Mouse (Mus musculus): ENCODE measurements around the gene Hsf4. TPM values are rescaled to one million over a fixed set of nuclear protein-coding genes. Genes with fewer than 3 reads are reported as not detected.

The Hsf4 gene
- total and polyA plus RNA-seq, 2 experiments from 2014 or later = 0.30 to 0.90 TPM

DNA sequence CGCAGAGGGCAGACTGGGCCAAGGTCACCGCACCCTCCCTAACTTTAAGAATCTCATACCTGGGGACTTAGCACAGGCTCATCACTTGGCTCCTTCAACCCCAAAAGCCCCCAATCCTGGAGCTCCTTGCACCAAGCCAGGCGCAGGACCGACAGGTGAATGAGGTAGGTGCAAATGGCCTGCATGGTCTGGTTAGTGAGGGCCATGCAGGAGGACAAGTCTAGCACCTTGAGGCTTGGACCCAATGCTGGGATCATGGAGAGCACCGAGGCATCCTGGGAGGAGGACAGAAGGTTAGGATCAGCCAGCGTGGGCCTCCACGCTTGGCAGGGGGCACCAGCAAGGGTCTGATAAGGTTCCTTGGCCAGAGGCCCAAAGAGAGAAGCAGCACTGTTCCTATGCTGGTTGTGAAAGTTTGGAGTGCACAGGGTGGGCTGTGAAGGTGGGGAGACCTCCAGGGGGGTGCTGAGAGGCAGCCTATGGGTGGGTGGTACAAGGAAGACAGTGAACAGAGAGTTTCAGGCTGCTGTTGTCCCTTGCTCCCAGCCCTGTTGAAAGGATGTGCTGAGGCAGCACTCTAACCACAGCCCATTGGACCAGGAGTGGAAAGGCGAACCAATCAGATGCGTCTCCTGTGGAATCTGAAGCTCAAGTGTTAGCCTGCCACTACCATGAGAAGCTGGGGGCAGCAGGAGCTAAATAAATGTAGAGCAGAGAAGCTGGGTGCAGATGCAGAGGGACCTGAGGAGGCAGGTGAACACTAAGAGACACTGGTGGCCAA is 44.2 kb downstream of the Hsf4 start:
- Histone ChIP-seq H3K9ac (no peak overlapping the region), H3K4me2 (ENCODE audit: low read depth) (no peak overlapping the region), H3K9me3 (ENCODE audit: low read length) (no peaks in the 10 kb centered on the region), H3K36me3 (ENCODE audit: insufficient read depth) (peaks cover 73% of the 10 kb centered on the region), H3K4me3 (ENCODE audit: low read depth, low read length) (no peak overlapping the region), H3K27ac (ENCODE audit: low read depth, low read length) (no peak overlapping the region), H3K27me3 (ENCODE audit: insufficient read depth, low read length) (no peaks in the 10 kb centered on the region), H3K4me1 (ENCODE audit: insufficient read depth) (no peaks in the 10 kb centered on the region)
- TF ChIP-seq CTCF (IDR thresholded peaks at IDR 0.05; ENCODE audit: low read depth) = no peak
- DNase-seq = no peak
- no peak for ATAC-seq
- WGBS = 79% methylated on average over 9 of the region's 9 CpGs

DNA sequence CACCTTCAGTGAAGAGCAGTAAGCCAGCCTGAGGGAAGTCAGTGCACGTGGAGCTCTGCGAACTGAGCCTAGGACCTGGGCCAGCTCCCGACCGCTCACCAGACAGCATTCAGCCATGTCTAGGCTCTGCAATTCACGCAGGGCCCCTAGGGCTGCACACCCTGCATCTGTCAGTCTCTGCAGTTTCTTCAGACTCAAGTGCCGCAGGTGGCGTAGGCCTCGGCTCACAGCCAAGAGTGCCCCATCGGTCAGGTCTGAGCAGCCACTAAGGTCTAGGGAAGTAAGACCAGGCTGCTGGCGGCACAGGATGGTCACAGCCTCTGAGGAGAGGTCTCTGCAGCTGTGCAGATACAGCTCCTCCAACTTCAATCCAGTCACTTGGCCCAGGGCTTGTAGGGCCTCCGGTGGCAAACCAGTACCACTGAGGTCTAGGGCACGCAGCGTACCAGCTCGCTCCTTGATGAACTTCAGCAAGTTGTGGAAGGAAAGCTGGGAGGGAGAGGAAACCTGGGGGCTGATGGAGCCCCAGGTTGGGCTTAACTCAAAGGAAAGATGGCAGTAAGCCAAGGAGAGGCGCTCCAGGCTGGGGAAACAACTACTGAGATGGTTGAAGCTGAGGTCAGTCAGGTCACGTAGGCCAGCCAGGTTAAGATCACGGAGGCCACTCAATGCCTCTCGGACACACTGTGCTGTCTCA is 45.6 kb downstream of the Hsf4 start:
- peaks cover 71% of the 10 kb centered on the region for H3K36me3 ChIP-seq (ENCODE audit: insufficient read depth)
- WGBS = 93% methylated on average over 18 of the region's 18 CpGs

DNA sequence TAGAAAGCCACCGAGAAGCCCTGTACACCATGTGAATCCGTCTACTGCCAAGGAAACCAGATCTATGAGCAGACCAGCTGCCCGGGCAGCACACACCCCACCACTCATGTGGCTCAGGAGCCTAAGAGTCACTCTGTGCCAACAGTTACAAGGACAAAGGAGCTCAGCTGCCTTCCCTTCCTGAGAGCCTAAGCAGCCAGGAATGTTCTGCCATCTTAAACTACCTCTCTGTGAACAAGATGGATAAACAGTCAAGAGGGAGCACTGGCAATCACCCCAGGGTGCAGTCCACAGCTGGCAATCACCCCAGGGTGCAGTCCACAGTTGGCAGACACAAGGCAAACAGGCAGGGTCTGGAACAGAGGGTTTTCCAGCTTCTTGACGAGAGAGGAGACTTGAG is 48.3 kb downstream of the Hsf4 start:
- ATAC-seq (no peak), DNase-seq (no peak)
- no peak overlapping the region for H3K4me2 ChIP-seq (ENCODE audit: low read depth)
- H3K4me3 ChIP-seq (ENCODE audit: low read depth, low read length) = no peak overlapping the region
- H3K36me3 ChIP-seq (ENCODE audit: insufficient read depth) = peaks cover 68% of the 10 kb centered on the region
- no peak overlapping the region for H3K9ac ChIP-seq
- H3K27me3 ChIP-seq (ENCODE audit: insufficient read depth, low read length) = no peaks in the 10 kb centered on the region
- TF ChIP-seq CTCF (IDR thresholded peaks at IDR 0.05; ENCODE audit: low read depth) = no peak
- H3K4me1 ChIP-seq (ENCODE audit: insufficient read depth) = no peaks in the 10 kb centered on the region
- WGBS = 76% methylated on average over 4 of the region's 4 CpGs
- H3K27ac ChIP-seq (ENCODE audit: low read depth, low read length) = no peak overlapping the region
- no peaks in the 10 kb centered on the region for H3K9me3 ChIP-seq (ENCODE audit: low read length)

More for the DNA sequence above, 45.6 kb downstream of the Hsf4 start:
- no peak for DNase-seq
- Histone ChIP-seq H3K4me1 (ENCODE audit: insufficient read depth) (no peaks in the 10 kb centered on the region), H3K27me3 (ENCODE audit: insufficient read depth, low read length) (no peaks in the 10 kb centered on the region), H3K4me3 (ENCODE audit: low read depth, low read length) (no peak overlapping the region), H3K9me3 (ENCODE audit: low read length) (no peaks in the 10 kb centered on the region), H3K9ac (no peak overlapping the region), H3K27ac (ENCODE audit: low read depth, low read length) (no peak overlapping the region), H3K4me2 (ENCODE audit: low read depth) (no peak overlapping the region)
- no peak for TF ChIP-seq CTCF (IDR thresholded peaks at IDR 0.05; ENCODE audit: low read depth)
- no peak for ATAC-seq

DNA sequence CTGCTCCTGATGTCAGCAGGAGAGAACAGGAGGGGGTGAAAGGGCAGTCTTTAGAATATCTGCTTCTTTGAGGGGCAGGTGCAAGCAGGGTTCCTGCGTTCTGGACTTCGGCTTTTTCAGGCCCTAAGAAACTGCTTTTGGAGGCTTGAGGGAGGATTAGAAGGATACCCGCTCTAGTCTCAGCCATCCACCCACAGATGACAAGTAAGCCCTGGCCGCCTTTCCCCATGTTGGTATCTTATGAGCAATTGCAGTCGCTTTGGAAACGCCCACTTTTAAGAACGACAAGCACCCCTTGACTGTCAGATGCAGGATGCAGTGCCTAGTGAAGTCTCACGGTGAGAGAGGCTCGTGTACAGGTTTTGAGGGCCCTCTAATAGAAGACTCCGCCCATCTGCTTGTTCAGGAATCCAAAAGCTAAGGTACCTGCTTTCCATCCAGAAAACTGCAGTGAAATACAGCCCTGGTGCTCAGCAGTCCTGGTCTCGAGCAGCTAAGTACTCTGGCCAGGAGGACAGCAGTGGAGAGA is 49.1 kb downstream of the Hsf4 start:
- Histone ChIP-seq H3K9me3 (ENCODE audit: low read length) (no peaks in the 10 kb centered on the region), H3K27ac (ENCODE audit: low read depth, low read length) (no peak overlapping the region), H3K4me2 (ENCODE audit: low read depth) (no peak overlapping the region), H3K9ac (no peak overlapping the region), H3K4me3 (ENCODE audit: low read depth, low read length) (no peak overlapping the region), H3K4me1 (ENCODE audit: insufficient read depth) (no peaks in the 10 kb centered on the region), H3K27me3 (ENCODE audit: insufficient read depth, low read length) (no peaks in the 10 kb centered on the region), H3K36me3 (ENCODE audit: insufficient read depth) (peaks cover 62% of the 10 kb centered on the region)
- no peak for TF ChIP-seq CTCF (IDR thresholded peaks at IDR 0.05; ENCODE audit: low read depth)
- no peak for ATAC-seq
- WGBS = 84% methylated on average over 11 of the region's 11 CpGs
- no peak for DNase-seq

DNA sequence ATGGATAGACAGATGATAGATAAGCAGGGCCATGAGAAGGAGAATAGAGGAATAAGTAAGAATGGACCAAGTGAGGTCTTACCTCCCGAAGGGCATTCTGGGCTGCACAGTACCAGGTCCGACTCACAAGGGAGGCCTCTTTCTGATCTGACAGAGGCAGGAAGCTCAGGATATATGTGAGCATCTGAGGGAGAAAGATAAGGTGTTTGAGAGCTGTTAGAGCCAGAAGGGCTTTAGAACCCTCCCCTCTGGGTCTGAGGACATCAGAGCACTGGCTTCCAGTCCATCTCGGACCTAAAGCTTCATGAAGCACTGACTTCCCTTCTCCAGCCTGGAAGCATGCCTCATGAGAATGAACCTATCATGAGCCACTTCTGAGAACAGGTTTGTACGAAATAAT is 53.6 kb downstream of the Hsf4 start:
- 92% methylated on average over 4 of the region's 4 CpGs for WGBS
- Histone ChIP-seq H3K9ac (no peak overlapping the region), H3K4me1 (ENCODE audit: insufficient read depth) (peaks cover 16% of the 10 kb centered on the region), H3K9me3 (ENCODE audit: low read length) (no peaks in the 10 kb centered on the region), H3K36me3 (ENCODE audit: insufficient read depth) (peaks cover 27% of the 10 kb centered on the region), H3K4me3 (ENCODE audit: low read depth, low read length) (no peak overlapping the region), H3K27me3 (ENCODE audit: insufficient read depth, low read length) (no peaks in the 10 kb centered on the region), H3K27ac (ENCODE audit: low read depth, low read length) (no peak overlapping the region), H3K4me2 (ENCODE audit: low read depth) (no peak overlapping the region)
- DNase-seq (no peak), ATAC-seq (no peak)
- no peak for TF ChIP-seq CTCF (IDR thresholded peaks at IDR 0.05; ENCODE audit: low read depth)

MicroRNAs within 50 kb of the gene (microRNA counts, 519-probe panel; counts per million panel counts)
- microRNA mmu-miR-328 = 3,938 counts per million, percentile 44 among the panel's probes with 10 or more counts

Small RNA genes lying within 50 kb of the gene (microRNA-seq; reads per million reads assigned to microRNA genes)
- gene Gm27320 (0 reads per million in 2 experiments), gene Mir328 (524 to 717 reads per million in 2 experiments)

Other genes with a start within 250 kb of the Hsf4 start
- not detected in 2 replicates for gene Ces3a, start 221.2 kb upstream of the Hsf4 start, total RNA-seq (2014; rRNA removed)
- gene Ces3a, start 221.2 kb upstream of the Hsf4 start, polyA plus RNA-seq (2015; fragmentation: Nextera tagmentation; extraction: Ambion mirVana) = not detected in 2 replicates
- gene Ces3b, start 186.0 kb upstream of the Hsf4 start, total RNA-seq (2014; rRNA removed) = not detected in 2 replicates
- gene Ces3b, start 186.0 kb upstream of the Hsf4 start, polyA plus RNA-seq (2015; fragmentation: Nextera tagmentation; extraction: Ambion mirVana) = not detected in 2 replicates
- gene Ces4a, start 138.0 kb upstream of the Hsf4 start, total RNA-seq (2014; rRNA removed) = 0.10 TPM in 1 of 2 replicates, not detected in the other
- gene Ces4a, start 138.0 kb upstream of the Hsf4 start, polyA plus RNA-seq (2015; fragmentation: Nextera tagmentation; extraction: Ambion mirVana) = 0.05 TPM in 1 of 2 replicates, not detected in the other
- 56.4 and 65.6 TPM in 2 replicates for gene Cbfb, start 99.1 kb upstream of the Hsf4 start, total RNA-seq (2014; rRNA removed)
- 23.5 and 29.9 TPM in 2 replicates for gene Cbfb, start 99.1 kb upstream of the Hsf4 start, polyA plus RNA-seq (2015; fragmentation: Nextera tagmentation; extraction: Ambion mirVana)
- gene D230025D16Rik, start 44.7 kb upstream of the Hsf4 start, total RNA-seq (2014; rRNA removed) = 37.1 and 40.7 TPM in 2 replicates
- 22.0 and 25.5 TPM in 2 replicates for gene D230025D16Rik, start 44.7 kb upstream of the Hsf4 start, polyA plus RNA-seq (2015; fragmentation: Nextera tagmentation; extraction: Ambion mirVana)
- gene B3gnt9, start 14.6 kb upstream of the Hsf4 start, total RNA-seq (2014; rRNA removed) = 8.4 and 11.4 TPM in 2 replicates
- gene B3gnt9, start 14.6 kb upstream of the Hsf4 start, polyA plus RNA-seq (2015; fragmentation: Nextera tagmentation; extraction: Ambion mirVana) = 6.6 and 6.8 TPM in 2 replicates
- 14.7 and 23.9 TPM in 2 replicates for gene Tradd, start 5.2 kb upstream of the Hsf4 start, total RNA-seq (2014; rRNA removed)
- gene Tradd, start 5.2 kb upstream of the Hsf4 start, polyA plus RNA-seq (2015; fragmentation: Nextera tagmentation; extraction: Ambion mirVana) = 14.0 and 20.9 TPM in 2 replicates
- 0.38 and 1.4 TPM in 2 replicates for gene Fbxl8, start 5.2 kb upstream of the Hsf4 start, total RNA-seq (2014; rRNA removed)
- gene Fbxl8, start 5.2 kb upstream of the Hsf4 start, polyA plus RNA-seq (2015; fragmentation: Nextera tagmentation; extraction: Ambion mirVana) = 0.85 and 1.1 TPM in 2 replicates
- gene Nol3, start 6.3 kb downstream of the Hsf4 start, total RNA-seq (2014; rRNA removed) = 1.5 and 1.7 TPM in 2 replicates
- gene Nol3, start 6.3 kb downstream of the Hsf4 start, polyA plus RNA-seq (2015; fragmentation: Nextera tagmentation; extraction: Ambion mirVana) = 3.0 and 4.3 TPM in 2 replicates
- 54.2 and 70.9 TPM in 2 replicates for gene 4931428F04Rik, start 20.1 kb downstream of the Hsf4 start, total RNA-seq (2014; rRNA removed)
- gene 4931428F04Rik, start 20.1 kb downstream of the Hsf4 start, polyA plus RNA-seq (2015; fragmentation: Nextera tagmentation; extraction: Ambion mirVana) = 124 and 146 TPM in 2 replicates
- gene Exoc3l, start 26.3 kb downstream of the Hsf4 start, total RNA-seq (2014; rRNA removed) = 1.8 and 2.7 TPM in 2 replicates
- 7.0 and 7.5 TPM in 2 replicates for gene Exoc3l, start 26.3 kb downstream of the Hsf4 start, polyA plus RNA-seq (2015; fragmentation: Nextera tagmentation; extraction: Ambion mirVana)
- 26.2 and 36.7 TPM in 2 replicates for gene E2f4, start 27.9 kb downstream of the Hsf4 start, total RNA-seq (2014; rRNA removed)
- gene E2f4, start 27.9 kb downstream of the Hsf4 start, polyA plus RNA-seq (2015; fragmentation: Nextera tagmentation; extraction: Ambion mirVana) = 30.6 and 31.6 TPM in 2 replicates
- 0.86 and 0.92 TPM in 2 replicates for gene Elmo3, start 35.8 kb downstream of the Hsf4 start, total RNA-seq (2014; rRNA removed)
- gene Elmo3, start 35.8 kb downstream of the Hsf4 start, polyA plus RNA-seq (2015; fragmentation: Nextera tagmentation; extraction: Ambion mirVana) = 0.54 and 1.1 TPM in 2 replicates
- 1.6 and 3.0 TPM in 2 replicates for gene Lrrc29, start 56.5 kb downstream of the Hsf4 start, total RNA-seq (2014; rRNA removed)
- 1.8 and 2.1 TPM in 2 replicates for gene Lrrc29, start 56.5 kb downstream of the Hsf4 start, polyA plus RNA-seq (2015; fragmentation: Nextera tagmentation; extraction: Ambion mirVana)
- 76.4 and 109 TPM in 2 replicates for gene Tmem208, start 56.6 kb downstream of the Hsf4 start, total RNA-seq (2014; rRNA removed)
- 126 and 140 TPM in 2 replicates for gene Tmem208, start 56.6 kb downstream of the Hsf4 start, polyA plus RNA-seq (2015; fragmentation: Nextera tagmentation; extraction: Ambion mirVana)
- 1.4 and 2.1 TPM in 2 replicates for gene Fhod1, start 78.2 kb downstream of the Hsf4 start, total RNA-seq (2014; rRNA removed)
- gene Fhod1, start 78.2 kb downstream of the Hsf4 start, polyA plus RNA-seq (2015; fragmentation: Nextera tagmentation; extraction: Ambion mirVana) = 0.15 and 0.30 TPM in 2 replicates
- 17.5 and 17.8 TPM in 2 replicates for gene Slc9a5, start 79.0 kb downstream of the Hsf4 start, total RNA-seq (2014; rRNA removed)
- 5.6 and 7.2 TPM in 2 replicates for gene Slc9a5, start 79.0 kb downstream of the Hsf4 start, polyA plus RNA-seq (2015; fragmentation: Nextera tagmentation; extraction: Ambion mirVana)
- 4.2 and 4.5 TPM in 2 replicates for gene Plekhg4, start 103.5 kb downstream of the Hsf4 start, total RNA-seq (2014; rRNA removed)
- gene Plekhg4, start 103.5 kb downstream of the Hsf4 start, polyA plus RNA-seq (2015; fragmentation: Nextera tagmentation; extraction: Ambion mirVana) = 0.70 and 0.77 TPM in 2 replicates
- 0.10 and 0.15 TPM in 2 replicates for gene Kctd19, start 143.7 kb downstream of the Hsf4 start, total RNA-seq (2014; rRNA removed)
- 0.16 and 0.19 TPM in 2 replicates for gene Kctd19, start 143.7 kb downstream of the Hsf4 start, polyA plus RNA-seq (2015; fragmentation: Nextera tagmentation; extraction: Ambion mirVana)
- gene Lrrc36, start 143.8 kb downstream of the Hsf4 start, total RNA-seq (2014; rRNA removed) = 1.7 and 1.8 TPM in 2 replicates
- gene Lrrc36, start 143.8 kb downstream of the Hsf4 start, polyA plus RNA-seq (2015; fragmentation: Nextera tagmentation; extraction: Ambion mirVana) = 0.40 and 1.1 TPM in 2 replicates
- 66.6 and 80.6 TPM in 2 replicates for gene Tppp3, start 201.7 kb downstream of the Hsf4 start, total RNA-seq (2014; rRNA removed)
- 74.6 and 106 TPM in 2 replicates for gene Tppp3, start 201.7 kb downstream of the Hsf4 start, polyA plus RNA-seq (2015; fragmentation: Nextera tagmentation; extraction: Ambion mirVana)
- gene Zdhhc1, start 227.1 kb downstream of the Hsf4 start, total RNA-seq (2014; rRNA removed) = 22.9 and 30.4 TPM in 2 replicates
- 16.2 and 22.7 TPM in 2 replicates for gene Zdhhc1, start 227.1 kb downstream of the Hsf4 start, polyA plus RNA-seq (2015; fragmentation: Nextera tagmentation; extraction: Ambion mirVana)
- gene Hsd11b2, start 249.0 kb downstream of the Hsf4 start, total RNA-seq (2014; rRNA removed) = 0.38 and 0.52 TPM in 2 replicates
- 1.3 and 2.6 TPM in 2 replicates for gene Hsd11b2, start 249.0 kb downstream of the Hsf4 start, polyA plus RNA-seq (2015; fragmentation: Nextera tagmentation; extraction: Ambion mirVana)

Data from forebrain, postnatal 0 days (tissue).